Mouse (Mus musculus) hindbrain, embryonic 14.5 days (tissue): Measurements from ENCODE around the gene Cd44. TPM values are rescaled to one million over a fixed set of nuclear protein-coding genes. Genes with fewer than 3 reads are reported as not detected.

Experiments
- polyA plus RNA-seq: library from polyadenylated mRNA; unstranded; fragments of >200 nt; fragmentation: Nextera tagmentation; extraction: Ambion mirVana; gene quantifications from 2 replicates; pipeline ENCODE4 v1.2.1, GENCODE M21; 2014

Gene Cd44
- polyA plus RNA-seq, 1 experiment from 2014 or later, result 4.7 TPM

Other genes with a start within 250 kb of the Cd44 start
- 23.9 and 26.7 TPM in 2 replicates for gene Slc1a2, start 243.0 kb downstream of the Cd44 start, polyA plus RNA-seq
- 62.8 and 73.5 TPM in 2 replicates for gene Pdhx, start 171.8 kb upstream of the Cd44 start, polyA plus RNA-seq
- gene Apip, start 172.0 kb upstream of the Cd44 start, polyA plus RNA-seq, result 51.3 and 54.8 TPM in 2 replicates